Mouse (Mus musculus) cerebellum, postnatal 10 days (tissue): ENCODE data around the gene Cmc2.

ENCODE experiments used
- DNase-seq, 2 experiments: peaks; one replicate each; pipeline ENCODE4 v3.0.0; 2021; ENCODE audit warnings: mixed read lengths in 2 of 2

Cmc2 gene

GRCm38 (mm10) chr8:116905252-116905651, 16.0 kb downstream of the Cmc2 start:
- DNase-seq, result no peak

- DNase-seq, result no peak
Measured at GRCm38 (mm10) chr8:116904736-116905135, 16.5 kb downstream of the Cmc2 start.

- DNase-seq, result no peak
Measured at GRCm38 (mm10) chr8:116895521-116895920, 25.7 kb downstream of the Cmc2 start.

DNA sequence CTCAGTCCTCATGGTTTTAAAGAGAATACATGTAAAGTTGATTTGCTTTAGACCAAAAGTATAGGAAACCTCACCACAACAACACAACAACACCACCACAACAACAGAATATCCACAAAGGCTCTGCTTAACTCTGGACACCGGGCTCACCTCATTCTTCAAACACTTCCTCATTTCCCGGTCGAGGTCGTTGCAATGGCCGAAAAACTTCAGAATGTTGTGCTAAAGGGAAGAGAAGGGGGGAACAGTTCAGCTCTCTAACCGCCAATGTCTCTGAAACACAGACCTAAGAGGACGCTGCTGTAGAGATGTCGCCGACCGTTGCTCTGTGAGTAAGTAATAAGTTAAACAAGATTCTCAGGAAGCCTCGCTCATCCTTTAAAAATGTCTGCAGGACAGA, 27.3 kb downstream of the Cmc2 start:
- no peak for DNase-seq

DNA sequence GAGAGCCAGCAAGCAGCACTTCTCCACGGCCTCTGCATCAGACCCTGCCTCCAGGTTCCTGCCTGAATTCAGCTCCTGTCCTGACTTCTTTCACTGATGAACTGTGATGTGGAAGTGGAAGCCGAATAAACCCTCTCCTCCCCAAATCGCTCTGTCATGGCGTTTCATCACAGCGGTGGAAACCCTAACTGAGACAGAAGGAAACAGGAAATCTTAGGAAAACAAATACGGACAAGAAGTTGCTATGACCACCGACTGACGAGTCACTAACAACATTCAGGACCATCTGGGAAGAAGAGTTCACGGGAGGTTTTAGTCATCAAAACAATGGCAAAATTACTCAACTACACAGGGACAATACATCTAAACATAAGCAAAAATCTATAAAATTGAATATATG, 28.6 kb downstream of the Cmc2 start:
- no peak for DNase-seq

GRCm38 (mm10) chr8:116892130-116892529, 29.1 kb downstream of the Cmc2 start:
- no peak for DNase-seq

GRCm38 (mm10) chr8:116891446-116891845, 29.8 kb downstream of the Cmc2 start:
- no peak for DNase-seq

GRCm38 (mm10) chr8:116887813-116888212, 33.4 kb downstream of the Cmc2 start:
- DNase-seq, result peak; percentile 30 to 31

- no peak for DNase-seq
Measured at GRCm38 (mm10) chr8:116881396-116881795, 39.9 kb downstream of the Cmc2 start.

- DNase-seq, result no peak
Measured at GRCm38 (mm10) chr8:116875798-116876450, 45.3 kb downstream of the Cmc2 start.

- DNase-seq, result no peak
Measured at GRCm38 (mm10) chr8:116873986-116874385, 47.3 kb downstream of the Cmc2 start.

GRCm38 (mm10) chr8:116873586-116873985, 47.7 kb downstream of the Cmc2 start:
- no peak for DNase-seq

GRCm38 (mm10) chr8:116872761-116873342, 48.4 kb downstream of the Cmc2 start:
- DNase-seq, result peak; percentile 20 to 38

DNA sequence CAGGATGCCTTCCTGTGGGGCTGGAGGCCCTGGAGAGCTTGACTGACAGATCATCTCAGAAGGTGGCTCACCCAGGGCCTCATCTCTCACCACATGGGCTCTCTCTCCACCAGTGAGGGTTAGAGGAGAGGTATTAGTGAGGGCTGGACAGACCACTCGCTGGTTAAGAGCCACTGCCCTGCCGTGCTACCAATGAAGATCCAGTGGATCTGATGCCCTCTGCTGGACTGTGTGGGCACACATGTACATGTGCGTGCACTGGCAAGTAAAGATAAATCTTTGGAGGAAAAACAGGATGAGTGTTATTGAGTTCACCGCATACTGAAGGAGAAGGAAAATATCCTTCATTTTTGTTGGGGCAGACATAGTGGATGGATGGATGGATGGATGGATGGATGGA, 52.6 kb downstream of the Cmc2 start:
- peak; percentile 85 to 87 for DNase-seq

DNA sequence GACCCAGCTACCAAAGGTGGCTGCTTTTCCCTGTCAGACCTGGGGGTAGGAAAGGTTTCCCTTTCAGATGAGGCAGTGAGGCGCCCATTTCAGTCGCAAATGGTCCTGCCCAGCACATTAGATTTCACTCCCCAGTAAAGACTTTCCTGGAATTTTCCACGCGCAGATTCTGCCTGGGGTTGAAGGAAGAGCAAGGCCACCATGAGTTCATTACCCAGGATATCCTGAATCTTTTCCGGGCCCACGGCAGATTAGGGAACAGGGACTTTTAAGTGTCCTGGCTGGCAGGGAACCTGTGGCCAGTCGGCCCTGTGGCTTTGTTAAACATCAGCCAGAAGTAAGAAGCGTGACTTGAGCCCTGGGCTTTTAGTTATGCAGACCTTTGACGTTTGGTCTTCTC, 53.9 kb downstream of the Cmc2 start:
- DNase-seq, result no peak

DNA sequence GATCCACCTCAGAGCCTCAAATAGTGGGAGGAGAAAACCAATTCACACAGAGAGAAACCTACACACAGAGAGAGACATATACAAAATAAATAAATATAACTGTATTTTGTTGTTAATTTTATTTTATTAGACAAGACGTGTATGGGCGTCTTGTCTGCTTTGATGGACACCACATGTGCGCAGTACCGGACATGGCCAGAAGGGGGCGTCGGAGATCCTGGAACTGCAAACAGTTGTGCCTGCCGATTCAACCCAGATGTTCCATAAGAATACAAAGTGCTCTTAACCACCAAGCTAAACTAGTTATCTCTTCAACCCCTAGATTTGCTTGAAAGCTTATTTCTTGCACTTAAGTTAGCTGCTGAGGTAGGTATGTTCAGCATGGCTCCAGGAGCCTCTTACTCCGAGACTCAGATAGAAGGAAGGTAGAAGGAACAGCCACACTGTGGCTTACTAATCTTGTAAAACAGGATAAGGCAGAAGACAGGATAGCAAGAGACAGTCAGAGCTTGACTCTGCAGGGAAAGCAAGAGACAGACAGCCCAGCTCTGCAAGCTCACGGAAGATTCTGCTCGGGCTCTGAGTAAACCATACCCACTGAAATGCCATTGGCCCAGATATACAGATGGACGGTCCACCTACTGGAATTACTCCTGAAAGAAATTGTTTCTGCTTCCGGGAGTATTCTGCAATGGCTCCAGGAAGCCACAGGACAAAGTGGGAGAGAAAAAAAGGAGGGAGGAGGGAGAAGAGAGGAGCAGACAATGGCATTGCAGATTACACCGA, 54.9 kb downstream of the Cmc2 start:
- peak; percentile 51 to 69 for DNase-seq

DNA sequence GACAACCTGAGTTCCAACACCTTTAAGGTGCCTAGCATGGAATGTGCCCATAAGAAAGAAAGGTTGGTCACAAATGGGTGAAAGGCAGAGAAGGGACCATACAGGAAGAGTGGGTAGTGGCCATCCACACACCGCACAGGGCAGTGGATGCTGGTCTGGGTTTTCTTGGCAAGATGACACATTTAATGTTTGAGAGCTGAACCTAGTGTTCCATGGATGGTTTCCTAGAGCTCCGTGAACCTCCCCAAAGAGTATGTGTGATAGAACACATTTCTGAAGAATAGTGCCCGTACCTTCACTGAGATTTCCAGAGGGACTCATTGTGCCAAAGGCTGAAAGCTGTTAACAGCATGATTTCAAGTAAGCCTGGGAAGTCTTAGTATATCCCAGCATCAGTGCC, 56.7 kb downstream of the Cmc2 start:
- DNase-seq, result peak in 1 of 2 experiments; percentile 27

GRCm38 (mm10) chr8:116864022-116864387, 57.2 kb downstream of the Cmc2 start:
- peak in 1 of 2 experiments; percentile 30 for DNase-seq

DNA sequence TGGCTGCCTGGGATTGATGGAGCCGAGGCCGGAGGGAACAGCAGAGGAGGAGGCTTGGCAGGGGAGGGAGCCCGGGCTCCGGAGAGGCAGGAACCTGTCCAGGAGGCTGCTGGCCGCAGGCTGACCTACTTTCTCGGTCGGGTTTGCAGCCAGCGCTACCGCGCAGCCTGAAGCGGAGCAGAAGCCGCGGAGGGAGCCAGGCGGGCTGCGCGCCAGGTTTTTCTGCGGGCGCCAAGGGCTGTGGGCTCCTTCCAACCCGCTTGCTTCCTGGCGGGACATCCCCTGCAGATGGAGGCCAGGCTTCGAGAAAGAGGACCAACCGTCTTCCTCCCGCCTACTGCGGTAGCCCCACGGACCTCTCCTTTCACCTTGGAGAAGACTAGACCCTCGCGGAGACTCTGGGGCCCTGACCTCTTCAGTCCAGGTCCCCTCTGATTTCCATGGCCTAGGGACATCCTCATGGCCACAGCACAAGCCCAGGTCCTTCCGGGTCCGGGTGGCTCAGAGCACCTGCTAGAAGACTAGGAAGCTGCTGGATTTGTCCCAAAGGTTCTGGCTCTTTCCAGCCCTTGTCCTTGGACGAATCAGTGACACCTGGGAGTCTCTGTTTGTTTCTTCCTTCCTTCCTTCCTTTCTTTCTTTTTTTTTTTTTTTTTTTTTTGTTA, 57.8 kb downstream of the Cmc2 start:
- peak; percentile 95 to 97 for DNase-seq

DNA sequence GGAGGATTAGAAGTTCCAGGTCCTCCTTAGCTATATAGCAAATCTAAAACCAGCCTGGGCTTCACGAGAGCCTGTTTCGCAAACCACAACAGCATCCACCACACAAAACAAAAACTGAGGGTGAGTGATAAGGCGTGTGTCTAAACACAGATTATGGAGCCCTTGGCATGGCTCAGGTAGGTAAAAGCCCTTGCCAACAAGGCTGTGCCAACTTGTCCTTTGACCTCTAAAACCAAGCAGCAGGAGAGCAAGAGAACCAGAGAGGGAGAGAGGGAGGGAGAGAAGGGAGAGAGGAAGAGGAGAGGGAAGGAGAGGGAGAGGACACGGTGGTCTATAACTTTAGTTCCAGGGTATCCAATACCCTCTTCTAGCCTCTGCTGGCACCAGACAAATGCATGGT, 59.1 kb downstream of the Cmc2 start:
- peak; percentile 26 to 27 for DNase-seq

- DNase-seq, result no peak
Measured at GRCm38 (mm10) chr8:116852042-116852441, 69.2 kb downstream of the Cmc2 start.

- DNase-seq, result no peak
Measured at GRCm38 (mm10) chr8:116848042-116848441, 73.2 kb downstream of the Cmc2 start.

DNA sequence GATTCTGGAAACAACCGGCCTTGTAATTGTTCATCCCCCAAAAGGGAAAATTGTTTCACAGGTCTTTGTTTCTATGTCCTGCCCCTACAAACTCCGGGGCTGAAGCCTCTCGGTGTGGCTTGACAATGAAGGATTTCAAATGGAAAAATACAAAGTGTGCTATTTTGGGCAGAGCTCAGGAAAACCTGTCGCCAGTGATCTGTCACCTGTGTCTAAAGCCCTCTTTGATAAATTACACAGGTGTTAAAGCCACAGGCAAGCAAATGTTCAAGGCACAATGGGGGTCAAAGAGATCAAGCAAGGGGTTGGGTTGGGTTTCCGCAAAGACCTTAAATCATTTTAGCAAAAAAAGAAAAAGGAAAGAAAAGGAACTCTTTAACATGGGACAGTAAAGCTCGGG, 78.6 kb downstream of the Cmc2 start:
- DNase-seq, result no peak
